Mouse (Mus musculus): ENCODE results near the gene Sarm1.
"Not testable (repeated sequence)": the region's sequence is repeated elsewhere in the genome, so short reads cannot be mapped to it uniquely, and the experiment has no call there.

The Sarm1 gene

DNA sequence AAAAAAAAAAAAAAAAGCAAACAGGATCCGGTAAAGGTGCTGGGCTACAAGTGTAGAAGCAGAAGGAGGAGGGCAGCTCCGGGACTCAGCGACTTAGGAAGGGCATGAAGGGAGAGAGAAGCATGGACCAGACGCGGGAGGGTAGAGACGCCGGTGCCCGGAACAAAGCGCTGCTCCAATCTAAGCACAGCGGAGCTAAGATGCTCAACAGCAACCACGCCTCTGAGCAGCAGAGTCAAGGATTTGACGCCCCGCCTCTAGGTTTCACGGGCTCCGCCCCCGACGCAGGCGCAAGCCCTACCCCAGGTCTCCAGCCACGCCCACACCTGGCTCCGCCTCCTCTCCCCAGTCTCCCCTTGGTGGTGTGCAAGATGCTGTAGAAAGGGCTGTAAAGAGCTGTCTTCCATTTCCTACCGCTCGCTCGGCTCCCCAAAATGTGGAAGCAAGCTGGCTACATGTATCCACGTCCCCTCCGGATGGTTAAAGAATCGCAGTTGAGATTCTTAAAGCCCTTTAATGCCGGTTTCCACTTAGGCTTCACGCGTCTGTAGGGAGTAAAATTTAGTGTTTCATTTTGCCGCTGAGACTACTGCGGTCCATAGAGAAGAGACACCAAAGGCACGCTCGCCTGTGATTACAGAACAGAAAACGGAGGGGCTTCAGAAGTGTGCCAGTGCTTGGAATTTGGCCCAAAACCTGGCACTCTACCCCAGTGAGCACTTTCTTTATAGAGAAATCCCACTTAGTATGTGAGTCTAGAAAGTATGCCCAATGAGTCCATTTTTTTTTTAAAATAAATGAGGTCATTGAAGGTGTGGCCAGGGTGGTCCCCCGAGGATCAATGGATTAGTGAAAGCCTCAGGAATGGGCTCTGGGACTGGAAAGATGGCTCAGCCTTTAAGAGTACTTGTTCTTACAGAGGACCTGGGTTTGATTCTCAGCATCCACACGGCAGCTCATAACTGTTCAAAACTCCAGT lies at the start of gene Sarm1:
TSS of gene Sarm1 (minus strand) at position 211 of the 979 bp plus-strand sequence.
- DNase-seq (ENCODE audit: low read depth, low spot score), result peak; percentile 95

GRCm38 (mm10) chr11:78545181-78545580 lies 47.6 kb upstream of the Sarm1 start:
- no peak for DNase-seq (ENCODE audit: low read depth, low spot score)

GRCm38 (mm10) chr11:78544449-78545111 lies 47.0 kb upstream of the Sarm1 start:
- DNase-seq (ENCODE audit: low read depth, low spot score), result no peak

GRCm38 (mm10) chr11:78540358-78540757 lies 42.8 kb upstream of the Sarm1 start:
- DNase-seq (ENCODE audit: low read depth, low spot score), result no peak

- no peak for DNase-seq (ENCODE audit: low read depth, low spot score)
Observed at GRCm38 (mm10) chr11:78536690-78537084, 39.1 kb upstream of the Sarm1 start.

DNA sequence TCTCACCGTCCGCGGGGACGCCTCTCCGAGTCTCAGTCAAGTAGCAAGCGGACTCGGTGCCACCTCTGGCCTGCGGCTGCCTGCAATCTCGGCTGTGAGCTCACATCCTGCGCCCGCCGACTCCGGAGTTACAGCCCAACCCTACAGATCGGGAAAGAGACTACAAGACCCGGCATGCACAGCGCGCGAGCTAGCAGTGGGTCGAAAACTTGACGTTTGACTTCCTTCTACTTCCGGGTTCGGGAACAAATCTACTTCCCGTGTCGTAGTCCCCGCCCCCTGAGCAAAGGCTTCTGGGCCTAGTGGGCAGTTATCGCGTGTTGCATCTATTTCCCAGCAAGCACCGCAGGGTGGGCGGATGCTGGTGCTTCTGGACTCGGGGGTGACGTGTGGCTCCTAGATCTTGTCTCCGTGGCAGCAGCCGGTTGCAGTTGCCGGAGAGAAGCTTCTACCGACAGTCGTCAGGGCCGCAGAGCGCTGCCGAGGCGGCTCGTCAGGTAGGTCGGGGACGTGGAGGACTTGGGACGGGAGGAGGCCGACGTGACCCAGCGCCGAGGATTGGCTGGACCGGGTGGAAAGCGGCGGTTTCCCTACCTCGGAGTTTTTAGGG lies 38.6 kb upstream of the Sarm1 start, which contains the start of the genes Tnfaip1 and Ift20:
TSS of gene Tnfaip1 (minus strand) at position 253 of the 610 bp plus-strand sequence.
TSS of gene Ift20 (plus strand) at position 282 of the 610 bp plus-strand sequence.
- peak; percentile 100 for DNase-seq (ENCODE audit: low read depth, low spot score)

DNA sequence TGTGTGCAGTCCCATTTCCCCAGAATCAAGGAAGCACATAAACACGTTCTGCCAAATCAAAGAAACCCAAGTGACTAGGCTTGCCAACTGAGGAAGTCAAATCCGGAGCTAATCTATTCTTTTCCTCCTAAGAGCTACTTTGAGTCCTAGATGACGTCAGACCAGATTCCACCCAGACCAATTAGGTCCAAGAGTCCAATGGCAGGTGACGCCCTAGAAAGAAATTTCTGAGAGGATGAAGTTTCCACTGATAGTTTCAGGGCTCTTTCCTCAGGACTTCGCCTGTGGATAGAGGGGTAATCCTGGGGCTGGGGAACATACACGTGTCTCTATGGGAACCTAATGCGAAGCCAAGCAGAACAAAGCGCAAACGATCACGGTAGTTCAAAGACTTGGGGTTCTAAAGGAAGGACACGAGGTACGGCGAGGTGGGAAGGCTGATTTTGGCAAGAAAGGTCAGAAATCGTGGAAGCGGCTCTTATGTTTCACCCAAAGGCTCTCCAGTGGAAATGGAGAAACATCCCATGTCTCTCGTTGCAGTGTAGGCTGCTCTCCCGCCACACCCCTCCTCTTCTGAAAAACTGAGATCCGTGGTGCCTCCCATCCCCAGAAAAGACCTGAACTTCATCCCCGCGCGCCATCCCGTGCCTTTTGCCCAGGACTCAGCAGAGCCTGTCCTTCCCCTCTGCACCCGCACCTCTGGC lies 38.0 kb upstream of the Sarm1 start:
- no peak for DNase-seq (ENCODE audit: low read depth, low spot score)

- no peak for DNase-seq (ENCODE audit: low read depth, low spot score)
Observed at GRCm38 (mm10) chr11:78534516-78534915, 37.0 kb upstream of the Sarm1 start.

DNA sequence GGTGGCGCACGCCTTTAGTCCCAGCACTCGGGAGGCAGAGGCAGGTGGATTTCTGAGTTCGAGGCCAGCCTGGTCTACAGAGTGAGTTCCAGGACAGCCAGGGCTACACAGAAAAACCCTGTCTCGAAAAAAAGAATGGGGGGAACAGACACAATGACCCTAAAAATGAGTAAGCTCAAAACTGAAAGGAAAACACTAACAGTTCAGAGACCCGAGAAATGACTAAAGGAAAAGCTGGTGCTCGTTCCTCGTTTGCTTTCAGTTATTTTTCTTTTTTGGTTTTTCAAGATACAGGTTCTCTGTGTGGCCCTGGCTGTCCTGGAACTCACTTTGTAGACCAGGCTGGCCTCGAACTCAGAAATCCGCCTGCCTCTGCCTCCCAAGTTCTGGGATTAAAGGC lies 34.0 kb upstream of the Sarm1 start:
- DNase-seq (ENCODE audit: low read depth, low spot score), result not testable (repeated sequence)

GRCm38 (mm10) chr11:78531046-78531445 lies 33.5 kb upstream of the Sarm1 start:
- no peak for DNase-seq (ENCODE audit: low read depth, low spot score)

DNA sequence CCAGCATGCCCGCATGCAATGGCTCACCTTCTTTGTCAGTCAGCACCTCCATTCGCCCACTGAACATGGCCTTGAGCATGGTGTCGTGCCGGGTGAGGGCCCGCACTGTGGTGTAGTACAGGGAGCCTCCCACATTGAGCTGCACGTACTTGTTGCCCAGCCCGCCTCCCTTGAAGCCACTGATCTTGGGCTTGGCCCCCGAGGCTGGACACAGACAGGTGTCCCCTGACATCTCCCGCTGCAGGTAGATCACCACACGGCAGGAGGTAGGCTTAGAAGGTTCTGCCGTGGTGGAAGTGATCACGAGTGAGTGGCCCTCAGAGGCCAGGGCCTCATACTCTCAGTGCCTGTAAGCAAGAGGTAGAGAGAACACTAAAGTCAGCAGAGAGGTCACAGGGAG lies 32.4 kb upstream of the Sarm1 start:
- no peak for DNase-seq (ENCODE audit: low read depth, low spot score)

DNA sequence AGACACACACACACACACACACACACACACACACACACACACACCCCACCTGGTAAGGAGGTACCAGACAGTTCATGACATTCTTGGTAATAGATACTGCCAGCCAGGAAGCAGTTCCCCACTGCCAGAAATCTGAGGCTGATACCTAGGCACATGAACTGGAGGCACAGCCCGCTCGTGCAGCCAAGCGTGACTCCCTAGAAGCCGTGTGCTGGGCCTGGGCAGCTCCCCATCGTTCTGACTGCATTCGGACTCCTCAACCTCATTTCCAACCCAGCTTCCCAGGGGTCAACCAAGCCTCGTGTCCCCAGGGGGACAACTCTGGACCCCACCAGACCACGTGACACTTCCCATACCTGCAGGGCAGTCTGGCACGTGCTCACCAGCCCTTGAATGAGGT lies 31.2 kb upstream of the Sarm1 start:
- DNase-seq (ENCODE audit: low read depth, low spot score), result no peak

DNA sequence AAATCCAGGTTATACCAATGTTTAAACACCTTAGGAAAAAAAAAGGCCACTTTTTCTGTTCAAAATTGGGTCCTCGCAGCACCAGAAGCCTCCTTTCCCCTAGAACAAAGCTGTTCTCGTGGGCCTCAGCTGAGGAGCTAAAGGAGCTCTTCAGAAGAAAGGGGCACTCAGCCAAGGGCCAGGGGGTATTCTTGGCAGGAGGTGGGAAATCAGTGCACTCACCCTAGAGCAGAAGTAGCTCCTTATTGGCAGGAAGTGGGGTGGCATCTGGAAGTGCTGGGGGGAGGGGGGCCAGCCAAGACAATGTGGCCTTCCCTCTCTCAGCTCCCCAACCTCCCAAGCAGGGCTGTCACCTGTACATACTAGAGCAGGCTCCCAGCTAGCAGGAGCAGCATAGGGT lies 27.3 kb upstream of the Sarm1 start:
- no peak for DNase-seq (ENCODE audit: low read depth, low spot score)

GRCm38 (mm10) chr11:78523241-78523955 lies 25.8 kb upstream of the Sarm1 start:
- DNase-seq (ENCODE audit: low read depth, low spot score), result no peak

GRCm38 (mm10) chr11:78522481-78522997 lies 25.0 kb upstream of the Sarm1 start:
- DNase-seq (ENCODE audit: low read depth, low spot score), result no peak

GRCm38 (mm10) chr11:78521880-78522279 lies 24.3 kb upstream of the Sarm1 start:
- no peak for DNase-seq (ENCODE audit: low read depth, low spot score)

GRCm38 (mm10) chr11:78518931-78519330 lies 21.4 kb upstream of the Sarm1 start:
- no peak for DNase-seq (ENCODE audit: low read depth, low spot score)

DNA sequence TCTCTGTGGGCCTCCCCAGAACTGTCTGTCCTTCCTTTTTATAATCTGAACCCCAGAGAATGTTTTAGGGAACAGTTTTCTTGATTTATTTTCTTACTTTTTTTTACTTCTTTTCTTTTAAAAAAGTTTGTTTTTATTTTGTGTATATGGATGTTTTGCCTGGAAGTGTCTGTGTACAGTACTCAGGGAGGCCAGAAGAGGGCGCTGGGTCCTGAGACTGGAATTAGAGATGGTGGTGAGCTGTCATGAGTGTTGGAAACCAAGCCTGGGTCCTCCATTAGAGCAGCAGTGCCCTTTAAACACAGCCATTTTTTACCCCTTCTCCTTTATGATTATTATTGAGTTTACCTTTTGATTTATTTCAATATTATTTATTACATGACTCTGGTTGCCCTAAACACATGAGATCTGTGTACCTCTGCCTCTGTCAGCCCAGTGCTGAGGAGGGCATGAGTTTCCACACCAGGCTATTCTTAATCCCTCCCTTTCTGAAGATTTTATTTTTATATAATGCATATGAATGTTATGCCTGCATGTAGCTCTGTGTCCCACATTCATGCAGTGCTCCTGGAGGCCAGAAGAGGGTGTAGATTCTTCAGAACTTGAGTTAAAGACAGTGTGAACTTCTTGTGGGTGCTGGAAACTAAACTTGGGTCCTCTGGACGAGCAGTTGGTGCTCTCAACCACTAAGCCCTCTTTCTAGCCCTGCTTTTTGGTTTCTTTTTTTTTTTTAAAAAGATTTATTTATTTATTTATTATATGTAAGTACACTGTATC lies 18.2 kb upstream of the Sarm1 start:
- DNase-seq (ENCODE audit: low read depth, low spot score), result no peak

DNA sequence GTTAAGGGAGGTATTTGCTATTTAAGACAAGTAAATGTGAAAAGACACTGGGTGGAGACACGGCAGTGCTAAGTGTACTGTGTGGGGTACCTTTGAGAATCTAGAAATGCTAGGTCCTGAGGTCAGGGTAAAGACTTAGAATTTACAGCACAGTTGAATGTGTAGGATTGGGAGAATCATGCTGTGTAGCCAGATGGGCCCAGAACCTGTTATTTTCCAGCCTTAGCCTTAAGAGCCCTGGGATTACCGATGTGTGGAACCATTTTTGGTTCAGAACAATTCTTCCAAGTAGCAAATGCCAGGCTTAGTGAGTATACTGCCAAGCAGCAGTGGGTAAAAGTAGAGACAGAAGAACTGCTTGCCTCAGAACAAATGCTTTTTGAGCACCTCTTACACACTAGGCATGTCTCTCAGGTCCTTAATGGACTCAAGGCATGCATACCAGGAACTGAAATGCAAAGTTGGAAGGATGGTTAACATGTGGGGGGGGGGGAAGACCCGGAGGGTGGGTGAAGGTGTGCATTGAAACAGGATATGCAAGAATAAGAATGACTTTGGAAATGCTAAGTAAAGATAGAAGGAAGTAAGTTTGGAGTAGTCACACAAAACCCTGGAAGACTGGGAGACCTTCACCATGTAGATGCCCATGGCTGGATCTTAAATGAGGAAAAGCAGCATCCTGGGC lies 15.7 kb upstream of the Sarm1 start:
- no peak for DNase-seq (ENCODE audit: low read depth, low spot score)

Measured in WW6 (cell line).